Mouse (Mus musculus) stomach, postnatal 0 days (tissue): ENCODE results near the gene Ano2. TPM values are rescaled to one million over a fixed set of nuclear protein-coding genes. Genes with fewer than 3 reads are reported as not detected.
A peak's percentile ranks its signal among the peaks of the same experiment; 100 is the strongest.

Source experiments
- ATAC-seq: fragments of 200-750 bp; cut with Nextera tagmentation; 2 replicates; pipeline ENCODE4 v1.8.0; 2017; ENCODE audit not compliant: low FRiP score, low TSS enrichment
- DNase-seq: peaks from one replicate; pipeline ENCODE4 v3.0.0-alpha.2; 2016; ENCODE audit warnings: low spot score
- H3K27ac ChIP-seq: fragments of 300-500 bp; sonication (generic); replicated peaks from 2 replicates; pipeline ENCODE4 v1.5.1; 2014; ENCODE audit warnings: mild to moderate bottlenecking, control low read depth
- H3K27me3 ChIP-seq: fragments of 300-500 bp; sonication (generic); 2 replicates; pipeline ENCODE4 v1.6.1; 2014; ENCODE audit warnings: low read length; ENCODE audit not compliant: control insufficient read depth, insufficient read depth
- H3K36me3 ChIP-seq: fragments of 300-500 bp; sonication (generic); 2 replicates; pipeline ENCODE4 v1.6.1; 2014; ENCODE audit warnings: low read length, mixed read lengths; ENCODE audit not compliant: control insufficient read depth, insufficient read depth
- H3K4me1 ChIP-seq: fragments of 300-500 bp; sonication (generic); replicated peaks from 2 replicates; pipeline ENCODE4 v1.6.1; 2014; ENCODE audit warnings: antibody characterized with exemption; ENCODE audit not compliant: control insufficient read depth, insufficient read depth
- H3K4me2 ChIP-seq: fragments of 300-500 bp; sonication (generic); replicated peaks from 2 replicates; pipeline ENCODE4 v1.6.1; 2014; ENCODE audit warnings: low read depth, mild to moderate bottlenecking, control low read depth, moderate library complexity
- H3K4me3 ChIP-seq: fragments of 300-500 bp; sonication (generic); 2 replicates; pipeline ENCODE4 v1.5.1; 2014; ENCODE audit warnings: low read depth, low read length, control low read depth
- H3K9ac ChIP-seq: fragments of 300-500 bp; sonication (generic); 2 replicates; pipeline ENCODE4 v1.6.1; 2014; ENCODE audit warnings: mild to moderate bottlenecking, low read length, control low read depth, mixed read lengths
- H3K9me3 ChIP-seq: fragments of 300-500 bp; sonication (generic); 2 replicates; pipeline ENCODE4 v1.6.1; 2016; ENCODE audit warnings: low read length; ENCODE audit not compliant: control insufficient read depth
- CTCF ChIP-seq: IDR thresholded peaks from 2 replicates; pipeline ENCODE4 v1.5.1; 2016; ENCODE audit warnings: antibody characterized with exemption, low read depth, mild to moderate bottlenecking, moderate library complexity
- EP300 ChIP-seq: optimal IDR thresholded peaks from 2 replicates; pipeline ENCODE3; 2016; ENCODE audit warnings: antibody characterized with exemption
- WGBS: fragments of 180-500 bp; shearing (Covaris S2); extraction: QIAGEN DNeasy Blood & Tissue Kit; methylation state at CpG from one replicate; pipeline ENCODE4 v1.1.7; 2014; 5-methylcytosine and 5-hydroxymethylcytosine counted together
- polyA plus RNA-seq: library from polyadenylated mRNA; unstranded; fragments of >200 nt; fragmentation: Nextera tagmentation; extraction: Ambion mirVana; gene quantifications from 2 replicates; pipeline ENCODE4 v1.2.1, GENCODE M21; 2015

Ano2 gene
- polyA plus RNA-seq, 1 experiment from 2014 or later: 0.17 TPM

GRCm38 (mm10) chr6:125984050-125984449 lies 293.8 kb downstream of the Ano2 start:
- no peak overlapping the region for H3K27ac ChIP-seq
- TF ChIP-seq EP300 (no peak), CTCF (no peak)
- H3K9ac ChIP-seq: no peak overlapping the region
- DNase-seq (no peak), ATAC-seq (no peak)
- no peaks in the 10 kb centered on the region for H3K27me3 ChIP-seq
- no peak overlapping the region for H3K4me3 ChIP-seq
- no peak overlapping the region for H3K4me2 ChIP-seq
- WGBS: 74% methylated on average over 4 of the region's 4 CpGs
- no peaks in the 10 kb centered on the region for H3K36me3 ChIP-seq
- no peaks in the 10 kb centered on the region for H3K4me1 ChIP-seq
- H3K9me3 ChIP-seq: no peaks in the 10 kb centered on the region

- H3K9me3 ChIP-seq: no peaks in the 10 kb centered on the region
- no peak overlapping the region for H3K4me2 ChIP-seq
- 40% methylated on average over 6 of the region's 6 CpGs for WGBS
- no peak for TF ChIP-seq EP300
- no peak overlapping the region for H3K27ac ChIP-seq
- no peaks in the 10 kb centered on the region for H3K36me3 ChIP-seq
- H3K27me3 ChIP-seq: no peaks in the 10 kb centered on the region
- no peaks in the 10 kb centered on the region for H3K4me1 ChIP-seq
- no peak overlapping the region for H3K9ac ChIP-seq
- DNase-seq: no peak
- ATAC-seq: no peak
- no peak overlapping the region for H3K4me3 ChIP-seq
Measured at GRCm38 (mm10) chr6:125992731-125993130, 302.5 kb downstream of the Ano2 start.

GRCm38 (mm10) chr6:126001797-126002196 lies 311.6 kb downstream of the Ano2 start:
- Histone ChIP-seq H3K9me3 (no peaks in the 10 kb centered on the region), H3K27me3 (no peaks in the 10 kb centered on the region), H3K4me1 (peaks cover 6% of the 10 kb centered on the region; the same call in 1 of the 2 replicates), H3K36me3 (no peaks in the 10 kb centered on the region), H3K9ac (no peak overlapping the region), H3K27ac (no peak overlapping the region), H3K4me2 (no peak overlapping the region), H3K4me3 (no peak overlapping the region)
- ATAC-seq (no peak), DNase-seq (no peak)
- TF ChIP-seq CTCF: no peak
- TF ChIP-seq EP300: no peak
- 29% methylated on average over 2 of the region's 2 CpGs for WGBS

- 30% methylated on average over 4 of the region's 4 CpGs for WGBS
- peaks cover 6% of the 10 kb centered on the region; the same call in 1 of the 2 replicates for H3K4me1 ChIP-seq
- TF ChIP-seq EP300: no peak
- TF ChIP-seq CTCF: no peak
- H3K4me2 ChIP-seq: no peak overlapping the region
- H3K9ac ChIP-seq: no peak overlapping the region
- H3K36me3 ChIP-seq: no peaks in the 10 kb centered on the region
- H3K27me3 ChIP-seq: no peaks in the 10 kb centered on the region
- H3K4me3 ChIP-seq: no peak overlapping the region
- H3K27ac ChIP-seq: peak overlapping the region; percentile 30; the same call in 1 of the 2 replicates
- peak; percentile 62; the same call in 1 of the 2 replicates for ATAC-seq
- no peaks in the 10 kb centered on the region for H3K9me3 ChIP-seq
- DNase-seq: peak; percentile 17
Measured at GRCm38 (mm10) chr6:126003002-126003742, 313.0 kb downstream of the Ano2 start.

- Histone ChIP-seq H3K27ac (no peak overlapping the region), H3K9me3 (no peaks in the 10 kb centered on the region), H3K4me1 (peaks cover 6% of the 10 kb centered on the region; the same call in 1 of the 2 replicates), H3K4me3 (no peak overlapping the region), H3K36me3 (no peaks in the 10 kb centered on the region), H3K9ac (no peak overlapping the region), H3K4me2 (no peak overlapping the region), H3K27me3 (no peaks in the 10 kb centered on the region)
- DNase-seq: no peak
- ATAC-seq: no peak
- no peak for TF ChIP-seq CTCF
- TF ChIP-seq EP300: no peak
- 89% methylated on average over 6 of the region's 6 CpGs for WGBS
Measured at GRCm38 (mm10) chr6:126006647-126007046, 316.4 kb downstream of the Ano2 start.

GRCm38 (mm10) chr6:126009083-126009482 lies 318.9 kb downstream of the Ano2 start:
- Histone ChIP-seq H3K4me1 (no peaks in the 10 kb centered on the region), H3K9ac (no peak overlapping the region), H3K27me3 (no peaks in the 10 kb centered on the region), H3K9me3 (no peaks in the 10 kb centered on the region), H3K27ac (no peak overlapping the region), H3K4me2 (no peak overlapping the region), H3K36me3 (no peaks in the 10 kb centered on the region), H3K4me3 (no peak overlapping the region)
- WGBS: 16% methylated on average over 3 of the region's 3 CpGs
- no peak for ATAC-seq
- TF ChIP-seq EP300: no peak
- TF ChIP-seq CTCF: no peak
- no peak for DNase-seq
